Mouse (Mus musculus) myocyte (in vitro differentiated cells): ENCODE measurements at regions not wholly inside any gene's neighbourhood (a gene's known extent, or its start where the extent isn't known, plus 50 kb on each side); places are given as distances from the start of the nearest gene placed in this dataset.

Experiments used
- MAX ChIP-seq: IDR thresholded peaks from one replicate; pipeline ENCODE4 v1.6.1; 2011; ENCODE audit warnings: low read depth, mild to moderate bottlenecking, control low read depth
- POLR2A ChIP-seq: IDR thresholded peaks from one replicate; pipeline ENCODE4 v1.6.1; 2011; ENCODE audit warnings: low read depth, mild to moderate bottlenecking, control low read depth, moderate library complexity; ENCODE audit not compliant: insufficient read length
- USF1 ChIP-seq: IDR thresholded peaks from one replicate; pipeline ENCODE4 v1.6.1; 2011; ENCODE audit warnings: low read depth, mild to moderate bottlenecking, control low read depth, moderate library complexity

DNA sequence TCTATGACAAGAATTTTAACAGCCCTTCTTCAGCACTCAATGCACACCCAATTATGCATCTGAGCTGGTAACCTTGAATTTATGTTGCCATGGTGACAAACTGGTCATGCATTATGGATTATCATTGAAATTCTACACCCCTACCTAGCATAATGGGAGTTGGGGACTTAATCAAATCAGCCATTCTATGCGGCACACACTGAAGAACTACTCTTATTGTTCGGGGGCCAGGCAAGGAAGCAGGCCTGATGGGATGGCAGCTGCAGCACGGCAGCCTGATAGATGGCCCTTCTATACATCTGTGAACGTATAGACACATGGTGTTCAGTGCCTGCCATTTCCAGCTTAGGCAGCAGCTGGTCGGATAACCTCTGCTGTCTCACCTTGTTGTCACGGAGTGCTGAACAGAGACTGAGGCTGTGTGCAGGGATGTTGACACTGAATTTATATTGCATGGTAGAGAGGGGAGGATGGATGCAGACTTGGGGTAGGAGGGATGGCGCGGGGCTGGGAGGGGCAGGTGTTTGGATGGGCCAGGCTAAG, 223.7 kb upstream of the Sox11 start:
- TF ChIP-seq POLR2A, result no peak
- no peak for TF ChIP-seq MAX
- TF ChIP-seq USF1, result no peak
